Mouse (Mus musculus) G1E (cell line): Measurements from ENCODE around the gene Gm20498. TPM values are rescaled to one million over a fixed set of nuclear protein-coding genes. Genes with fewer than 3 reads are reported as not detected.

ENCODE experiments used
- ATAC-seq: 2 replicates; pipeline ENCODE4 v1.8.0; 2016; ENCODE audit warnings: mild to moderate bottlenecking; ENCODE audit not compliant: insufficient number of reproducible peaks, poor library complexity, low FRiP score, severe bottlenecking; ENCODE audit errors: extremely low read depth
- DNase-seq: peaks from one replicate; pipeline ENCODE4 v3.0.0; 2012; ENCODE audit warnings: low spot score
- H3K27me3 ChIP-seq: 2 replicates; pipeline ENCODE4 v1.6.1; 2012; ENCODE audit warnings: mild to moderate bottlenecking, low read length, inconsistent platforms; ENCODE audit not compliant: insufficient read depth
- H3K36me3 ChIP-seq: replicated peaks from 2 replicates; pipeline ENCODE3; 2012; ENCODE audit warnings: mild to moderate bottlenecking, inconsistent platforms
- H3K4me1 ChIP-seq: 2 replicates; pipeline ENCODE4 v1.6.1; 2012; ENCODE audit warnings: low read depth, low read length, inconsistent platforms, mixed read lengths; ENCODE audit not compliant: insufficient read depth
- H3K4me3 ChIP-seq: 2 replicates; pipeline ENCODE4 v1.5.1; 2012; ENCODE audit warnings: low read depth, mild to moderate bottlenecking, inconsistent platforms, low read length, moderate library complexity, mixed read lengths
- H3K9me3 ChIP-seq: replicated peaks from 2 replicates; pipeline ENCODE4 v1.6.1; 2012; ENCODE audit warnings: inconsistent platforms
- CTCF ChIP-seq: IDR thresholded peaks from 2 replicates; pipeline ENCODE4 v1.5.1; 2012; ENCODE audit warnings: low read depth, low read length, inconsistent platforms, mixed read lengths
- GATA1 ChIP-seq: IDR thresholded peaks from 2 replicates; pipeline ENCODE4 v1.6.1; 2012; ENCODE audit warnings: borderline replicate concordance, low read length, inconsistent platforms, mixed read lengths
- GATA2 ChIP-seq: IDR thresholded peaks from 2 replicates; pipeline ENCODE4 v1.6.1; 2012; ENCODE audit warnings: low read depth, low read length, inconsistent platforms, borderline replicate concordance
- POLR2AphosphoS5 ChIP-seq: IDR thresholded peaks from 2 replicates; pipeline ENCODE4 v1.6.1; 2012; ENCODE audit warnings: low read depth, low read length, inconsistent platforms; ENCODE audit not compliant: insufficient replicate concordance
- TAL1 ChIP-seq: conservative IDR thresholded peaks from 2 replicates; pipeline ENCODE4 v1.6.1; 2012; ENCODE audit warnings: low read depth, low read length, inconsistent platforms, mixed read lengths
- polyA plus RNA-seq: library from polyadenylated mRNA; stranded (reverse); fragments of >175 nt; gene quantifications from 2 replicates; pipeline ENCODE4 v1.2.3, GENCODE M21; 2012
- total RNA-seq, 2 experiments: library from RNA; stranded (forward) in 1 of 2; stranded (reverse) in 1 of 2; fragments of 200-1000 nt in 1 of 2; fragments of >200 nt in 1 of 2; fragmentation: Nextera tagmentation in 1 of 2; gene quantifications; 2 replicates each; pipeline ENCODE4 v1.2.3; 2014 to 2017

Gm20498 gene
- total and polyA plus RNA-seq, 3 experiments = 30.3 to 99.1 (median 98.4) TPM

GRCm38 (mm10) chr12:81324991-81325390, 207.7 kb downstream of the Gm20498 start:
- no peak for DNase-seq
- ATAC-seq = no peak
- Histone ChIP-seq H3K9me3 (no peaks in the 10 kb centered on the region), H3K4me3 (no peak overlapping the region), H3K4me1 (no peaks in the 10 kb centered on the region), H3K27me3 (peaks cover 10% of the 10 kb centered on the region), H3K36me3 (no peaks in the 10 kb centered on the region)
- TF ChIP-seq GATA2 = no peak

DNA sequence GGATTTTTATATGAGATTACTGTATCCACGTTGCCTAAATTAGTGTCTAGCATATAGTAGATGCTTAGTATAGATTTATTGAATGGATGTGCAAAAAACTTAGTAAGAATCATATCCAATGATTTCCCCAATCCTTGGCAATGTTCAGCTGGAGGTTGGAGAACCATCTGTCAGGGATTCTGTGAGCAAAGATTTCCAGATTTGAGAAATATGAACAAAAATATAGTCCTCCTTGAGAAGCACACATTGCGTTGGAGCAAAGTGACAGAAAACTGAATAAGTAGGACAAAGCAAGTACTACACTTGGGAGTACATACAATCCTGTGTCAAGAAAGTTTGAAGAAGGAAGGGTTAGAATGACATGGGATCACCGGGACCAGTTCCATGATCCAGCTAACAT, 208.6 kb downstream of the Gm20498 start:
- Histone ChIP-seq H3K27me3 (peaks cover 15% of the 10 kb centered on the region), H3K9me3 (no peaks in the 10 kb centered on the region), H3K4me1 (no peaks in the 10 kb centered on the region), H3K36me3 (no peaks in the 10 kb centered on the region), H3K4me3 (no peak overlapping the region)
- no peak for TF ChIP-seq CTCF
- TF ChIP-seq GATA1 = no peak
- no peak for TF ChIP-seq POLR2AphosphoS5
- TF ChIP-seq GATA2 = no peak
- TF ChIP-seq TAL1 = no peak
- ATAC-seq (no peak), DNase-seq (no peak)

DNA sequence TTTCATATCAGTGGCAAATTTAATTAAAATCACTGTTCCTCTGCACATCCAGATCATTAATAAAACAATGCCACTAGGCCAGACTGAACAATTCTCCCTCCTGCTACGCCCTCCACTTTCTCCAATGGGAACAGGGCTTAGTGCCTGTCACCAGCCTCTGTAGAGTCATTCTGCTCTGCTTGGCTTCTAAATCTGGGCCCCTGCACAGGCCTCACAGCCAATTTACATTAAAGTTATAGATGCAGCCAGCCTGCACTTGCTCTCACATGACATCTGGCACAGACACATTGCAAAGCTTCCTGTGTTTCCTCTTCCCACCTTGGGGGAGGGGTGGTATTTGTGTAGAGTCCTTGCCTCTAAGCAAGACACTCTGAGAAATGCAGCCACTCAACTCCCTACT, 211.7 kb downstream of the Gm20498 start:
- TF ChIP-seq TAL1 = no peak
- no peak for ATAC-seq
- Histone ChIP-seq H3K4me3 (no peak overlapping the region), H3K36me3 (no peaks in the 10 kb centered on the region), H3K27me3 (peaks cover 15% of the 10 kb centered on the region), H3K9me3 (no peaks in the 10 kb centered on the region), H3K4me1 (no peaks in the 10 kb centered on the region)
- no peak for DNase-seq

GRCm38 (mm10) chr12:81317811-81318210, 214.9 kb downstream of the Gm20498 start:
- no peak for ATAC-seq
- TF ChIP-seq GATA1 = no peak
- TF ChIP-seq TAL1 = no peak
- TF ChIP-seq CTCF = no peak
- TF ChIP-seq GATA2 = no peak
- TF ChIP-seq POLR2AphosphoS5 = no peak
- H3K9me3 ChIP-seq = no peaks in the 10 kb centered on the region

GRCm38 (mm10) chr12:81315953-81316352, 216.8 kb downstream of the Gm20498 start:
- no peaks in the 10 kb centered on the region for H3K9me3 ChIP-seq
- no peaks in the 10 kb centered on the region for H3K4me1 ChIP-seq
- DNase-seq = no peak
- no peak for TF ChIP-seq TAL1
- no peak for TF ChIP-seq CTCF
- TF ChIP-seq GATA2 = no peak
- H3K27me3 ChIP-seq = peaks cover 12% of the 10 kb centered on the region
- H3K36me3 ChIP-seq = no peaks in the 10 kb centered on the region
- ATAC-seq = no peak
- no peak overlapping the region for H3K4me3 ChIP-seq

More at GRCm38 (mm10) chr12:81317811-81318210, 214.9 kb downstream of the Gm20498 start:
- Histone ChIP-seq H3K4me1 (no peaks in the 10 kb centered on the region), H3K36me3 (no peaks in the 10 kb centered on the region), H3K4me3 (no peak overlapping the region), H3K27me3 (peaks cover 15% of the 10 kb centered on the region)
- DNase-seq = no peak

Other genes with a start within 250 kb of the Gm20498 start
- gene Slc8a3, start 199.7 kb downstream of the Gm20498 start, total RNA-seq (2014; fragmentation: Nextera tagmentation) = not detected in 2 replicates
- 0.12 and 0.16 TPM in 2 replicates for gene Slc8a3, start 199.7 kb downstream of the Gm20498 start, total RNA-seq (2017)
- gene Slc8a3, start 199.7 kb downstream of the Gm20498 start, polyA plus RNA-seq = not detected in 2 replicates
- gene Gm4787, start 153.4 kb downstream of the Gm20498 start, total RNA-seq (2014; fragmentation: Nextera tagmentation) = 0.68 and 2.2 TPM in 2 replicates
- 0.70 and 0.82 TPM in 2 replicates for gene Gm4787, start 153.4 kb downstream of the Gm20498 start, total RNA-seq (2017)
- gene Gm4787, start 153.4 kb downstream of the Gm20498 start, polyA plus RNA-seq = not detected in 2 replicates
- 2.6 and 3.0 TPM in 2 replicates for gene Adam4, start 111.0 kb downstream of the Gm20498 start, total RNA-seq (2014; fragmentation: Nextera tagmentation)
- 0.99 and 1.5 TPM in 2 replicates for gene Adam4, start 111.0 kb downstream of the Gm20498 start, total RNA-seq (2017)
- gene Adam4, start 111.0 kb downstream of the Gm20498 start, polyA plus RNA-seq = not detected in 2 replicates
- gene Cox16, start 47.8 kb downstream of the Gm20498 start, total RNA-seq (2014; fragmentation: Nextera tagmentation) = 144 and 205 TPM in 2 replicates
- gene Cox16, start 47.8 kb downstream of the Gm20498 start, total RNA-seq (2017) = 159 and 166 TPM in 2 replicates
- 28.1 and 64.2 TPM in 2 replicates for gene Cox16, start 47.8 kb downstream of the Gm20498 start, polyA plus RNA-seq
- gene Synj2bp, start within 50 bp of the Gm20498 start, total RNA-seq (2014; fragmentation: Nextera tagmentation) = 80.0 and 81.6 TPM in 2 replicates
- 103 and 123 TPM in 2 replicates for gene Synj2bp, start within 50 bp of the Gm20498 start, total RNA-seq (2017)
- gene Synj2bp, start within 50 bp of the Gm20498 start, polyA plus RNA-seq = 3.5 and 5.3 TPM in 2 replicates
- not detected in 2 replicates for gene Adam21, start 35.6 kb upstream of the Gm20498 start, total RNA-seq (2014; fragmentation: Nextera tagmentation)
- gene Adam21, start 35.6 kb upstream of the Gm20498 start, total RNA-seq (2017) = 0.22 and 0.23 TPM in 2 replicates
- gene Adam21, start 35.6 kb upstream of the Gm20498 start, polyA plus RNA-seq = not detected in 2 replicates
- gene Med6, start 62.1 kb upstream of the Gm20498 start, total RNA-seq (2014; fragmentation: Nextera tagmentation) = 45.0 and 46.7 TPM in 2 replicates
- 167 and 180 TPM in 2 replicates for gene Med6, start 62.1 kb upstream of the Gm20498 start, total RNA-seq (2017)
- gene Med6, start 62.1 kb upstream of the Gm20498 start, polyA plus RNA-seq = 2.8 and 4.2 TPM in 2 replicates
- gene Ttc9, start 98.3 kb upstream of the Gm20498 start, total RNA-seq (2014; fragmentation: Nextera tagmentation) = not detected in 2 replicates
- 0.12 and 0.27 TPM in 2 replicates for gene Ttc9, start 98.3 kb upstream of the Gm20498 start, total RNA-seq (2017)
- not detected in 2 replicates for gene Ttc9, start 98.3 kb upstream of the Gm20498 start, polyA plus RNA-seq
- gene Map3k9, start 248.3 kb upstream of the Gm20498 start, total RNA-seq (2014; fragmentation: Nextera tagmentation) = 0.53 TPM in 1 of 2 replicates, not detected in the other
- gene Map3k9, start 248.3 kb upstream of the Gm20498 start, total RNA-seq (2017) = 0.11 and 0.12 TPM in 2 replicates
- not detected in 2 replicates for gene Map3k9, start 248.3 kb upstream of the Gm20498 start, polyA plus RNA-seq